Mouse (Mus musculus): ENCODE measurements around the gene Trhde. TPM values are rescaled to one million over a fixed set of nuclear protein-coding genes. Genes with fewer than 3 reads are reported as not detected.

The Trhde gene
- polyA plus RNA-seq, 1 experiment from 2014 or later, result 1.0 TPM

GRCm38 (mm10) chr10:114797664-114798063, 4.4 kb downstream of the Trhde start:
- H3K36me3 ChIP-seq, result no peaks in the 10 kb centered on the region
- no peak overlapping the region for H3K9ac ChIP-seq
- H3K27ac ChIP-seq, result no peak overlapping the region
- WGBS, result 86% methylated on average over 1 of the region's 1 CpGs
- no peak for ATAC-seq (ENCODE audit: insufficient number of reproducible peaks, insufficient read depth, low FRiP score, low TSS enrichment, low read depth)
- H3K9me3 ChIP-seq, result no peaks in the 10 kb centered on the region
- no peak overlapping the region for H3K4me2 ChIP-seq
- H3K4me3 ChIP-seq, result no peak overlapping the region
- peaks cover 16% of the 10 kb centered on the region for H3K4me1 ChIP-seq
- H3K27me3 ChIP-seq, result peaks cover 42% of the 10 kb centered on the region

- no peak overlapping the region for H3K27ac ChIP-seq
- no peaks in the 10 kb centered on the region for H3K9me3 ChIP-seq
- peaks cover 34% of the 10 kb centered on the region for H3K27me3 ChIP-seq
- H3K4me3 ChIP-seq, result no peak overlapping the region
- no peaks in the 10 kb centered on the region for H3K36me3 ChIP-seq
- H3K9ac ChIP-seq, result no peak overlapping the region
- ATAC-seq (ENCODE audit: insufficient number of reproducible peaks, insufficient read depth, low FRiP score, low TSS enrichment, low read depth), result no peak
- H3K4me2 ChIP-seq, result no peak overlapping the region
- 80% methylated on average over 5 of the region's 5 CpGs for WGBS
- H3K4me1 ChIP-seq, result peaks cover 13% of the 10 kb centered on the region
Observed at GRCm38 (mm10) chr10:114796872-114797271, 5.2 kb downstream of the Trhde start.

- WGBS, result 53% methylated on average over 6 of the region's 6 CpGs
- ATAC-seq (ENCODE audit: insufficient number of reproducible peaks, insufficient read depth, low FRiP score, low TSS enrichment, low read depth), result no peak
Observed at GRCm38 (mm10) chr10:114794214-114794613, 7.9 kb downstream of the Trhde start.

GRCm38 (mm10) chr10:114765914-114766313, 36.2 kb downstream of the Trhde start:
- Histone ChIP-seq H3K4me1 (no peaks in the 10 kb centered on the region), H3K9me3 (no peaks in the 10 kb centered on the region), H3K27me3 (no peaks in the 10 kb centered on the region), H3K36me3 (no peaks in the 10 kb centered on the region), H3K4me2 (no peak overlapping the region), H3K27ac (no peak overlapping the region), H3K9ac (no peak overlapping the region), H3K4me3 (no peak overlapping the region)
- ATAC-seq (ENCODE audit: insufficient number of reproducible peaks, insufficient read depth, low FRiP score, low TSS enrichment, low read depth), result no peak
- WGBS, result 67% methylated on average over 4 of the region's 4 CpGs

More at GRCm38 (mm10) chr10:114794214-114794613, 7.9 kb downstream of the Trhde start:
- Histone ChIP-seq H3K4me2 (no peak overlapping the region), H3K9me3 (no peaks in the 10 kb centered on the region), H3K27ac (no peak overlapping the region), H3K9ac (no peak overlapping the region), H3K4me1 (no peaks in the 10 kb centered on the region), H3K36me3 (no peaks in the 10 kb centered on the region), H3K4me3 (no peak overlapping the region), H3K27me3 (peaks cover 7% of the 10 kb centered on the region)

GRCm38 (mm10) chr10:114762125-114762524, 40.0 kb downstream of the Trhde start:
- Histone ChIP-seq H3K27ac (no peak overlapping the region), H3K9me3 (no peaks in the 10 kb centered on the region), H3K4me1 (no peaks in the 10 kb centered on the region), H3K27me3 (no peaks in the 10 kb centered on the region), H3K4me3 (no peak overlapping the region), H3K9ac (no peak overlapping the region), H3K36me3 (no peaks in the 10 kb centered on the region), H3K4me2 (no peak overlapping the region)
- ATAC-seq (ENCODE audit: insufficient number of reproducible peaks, insufficient read depth, low FRiP score, low TSS enrichment, low read depth), result no peak
- WGBS, result 84% methylated on average over 7 of the region's 7 CpGs

GRCm38 (mm10) chr10:114759240-114759639, 42.9 kb downstream of the Trhde start:
- Histone ChIP-seq H3K36me3 (no peaks in the 10 kb centered on the region), H3K4me1 (no peaks in the 10 kb centered on the region), H3K9me3 (no peaks in the 10 kb centered on the region), H3K4me3 (no peak overlapping the region), H3K4me2 (no peak overlapping the region), H3K27ac (no peak overlapping the region), H3K9ac (no peak overlapping the region), H3K27me3 (no peaks in the 10 kb centered on the region)
- no peak for ATAC-seq (ENCODE audit: insufficient number of reproducible peaks, insufficient read depth, low FRiP score, low TSS enrichment, low read depth)
- 50% methylated on average over 3 of the region's 3 CpGs for WGBS

GRCm38 (mm10) chr10:114758614-114759013, 43.5 kb downstream of the Trhde start:
- no peak for ATAC-seq (ENCODE audit: insufficient number of reproducible peaks, insufficient read depth, low FRiP score, low TSS enrichment, low read depth)
- H3K4me3 ChIP-seq, result no peak overlapping the region
- no peaks in the 10 kb centered on the region for H3K36me3 ChIP-seq
- no peaks in the 10 kb centered on the region for H3K9me3 ChIP-seq
- H3K27ac ChIP-seq, result no peak overlapping the region
- no peak overlapping the region for H3K9ac ChIP-seq
- 82% methylated on average over 9 of the region's 9 CpGs for WGBS
- H3K4me2 ChIP-seq, result no peak overlapping the region
- H3K4me1 ChIP-seq, result no peaks in the 10 kb centered on the region
- no peaks in the 10 kb centered on the region for H3K27me3 ChIP-seq

GRCm38 (mm10) chr10:114742755-114743705, 59.1 kb downstream of the Trhde start:
- no peak for ATAC-seq (ENCODE audit: insufficient number of reproducible peaks, insufficient read depth, low FRiP score, low TSS enrichment, low read depth)
- no peak overlapping the region for H3K4me2 ChIP-seq

GRCm38 (mm10) chr10:114739916-114740315, 62.2 kb downstream of the Trhde start:
- 90% methylated on average over 5 of the region's 5 CpGs for WGBS
- Histone ChIP-seq H3K4me2 (no peak overlapping the region), H3K9me3 (no peaks in the 10 kb centered on the region), H3K4me1 (peaks cover 11% of the 10 kb centered on the region; the same call in 1 of the 2 replicates), H3K27me3 (no peaks in the 10 kb centered on the region), H3K36me3 (no peaks in the 10 kb centered on the region), H3K9ac (no peak overlapping the region), H3K4me3 (no peak overlapping the region), H3K27ac (no peak overlapping the region)
- no peak for ATAC-seq (ENCODE audit: insufficient number of reproducible peaks, insufficient read depth, low FRiP score, low TSS enrichment, low read depth)

More at GRCm38 (mm10) chr10:114742755-114743705, 59.1 kb downstream of the Trhde start:
- WGBS, result 45% methylated on average over 15 of the region's 15 CpGs
- Histone ChIP-seq H3K4me1 (peaks cover 4% of the 10 kb centered on the region; the same call in 1 of the 2 replicates), H3K4me3 (no peak overlapping the region), H3K36me3 (no peaks in the 10 kb centered on the region), H3K9me3 (no peaks in the 10 kb centered on the region), H3K9ac (no peak overlapping the region), H3K27me3 (no peaks in the 10 kb centered on the region), H3K27ac (no peak overlapping the region)

- H3K4me2 ChIP-seq, result no peak overlapping the region
- WGBS, result 66% methylated on average over 2 of the region's 2 CpGs
- no peak overlapping the region for H3K9ac ChIP-seq
- no peak for ATAC-seq (ENCODE audit: insufficient number of reproducible peaks, insufficient read depth, low FRiP score, low TSS enrichment, low read depth)
- no peaks in the 10 kb centered on the region for H3K27me3 ChIP-seq
- H3K4me3 ChIP-seq, result no peak overlapping the region
- H3K36me3 ChIP-seq, result no peaks in the 10 kb centered on the region
- H3K27ac ChIP-seq, result no peak overlapping the region
- no peaks in the 10 kb centered on the region for H3K9me3 ChIP-seq
- 0 out of 2 replicates have a peak, but pooled peaks cover 7% of the 10 kb centered on the region for H3K4me1 ChIP-seq
Observed at GRCm38 (mm10) chr10:114737581-114737980, 64.5 kb downstream of the Trhde start.

GRCm38 (mm10) chr10:114736377-114736776, 65.7 kb downstream of the Trhde start:
- Histone ChIP-seq H3K27me3 (no peaks in the 10 kb centered on the region), H3K4me2 (no peak overlapping the region), H3K9ac (no peak overlapping the region), H3K27ac (no peak overlapping the region), H3K4me3 (no peak overlapping the region), H3K4me1 (0 out of 2 replicates have a peak, but pooled peaks cover 7% of the 10 kb centered on the region), H3K9me3 (no peaks in the 10 kb centered on the region), H3K36me3 (no peaks in the 10 kb centered on the region)
- no peak for ATAC-seq (ENCODE audit: insufficient number of reproducible peaks, insufficient read depth, low FRiP score, low TSS enrichment, low read depth)
- 85% methylated on average over 3 of the region's 3 CpGs for WGBS

- H3K4me1 ChIP-seq, result 0 out of 2 replicates have a peak, but pooled peaks cover 7% of the 10 kb centered on the region
- H3K9ac ChIP-seq, result no peak overlapping the region
- H3K4me3 ChIP-seq, result no peak overlapping the region
- H3K27ac ChIP-seq, result no peak overlapping the region
- H3K36me3 ChIP-seq, result no peaks in the 10 kb centered on the region
- no peak for ATAC-seq (ENCODE audit: insufficient number of reproducible peaks, insufficient read depth, low FRiP score, low TSS enrichment, low read depth)
- H3K27me3 ChIP-seq, result no peaks in the 10 kb centered on the region
- no peaks in the 10 kb centered on the region for H3K9me3 ChIP-seq
- no peak overlapping the region for H3K4me2 ChIP-seq
- 46% methylated on average over 5 of the region's 5 CpGs for WGBS
Observed at GRCm38 (mm10) chr10:114735678-114736077, 66.4 kb downstream of the Trhde start.
